ENCODE assay signal across 25 mouse cellular contexts in the genomic region with DNA sequence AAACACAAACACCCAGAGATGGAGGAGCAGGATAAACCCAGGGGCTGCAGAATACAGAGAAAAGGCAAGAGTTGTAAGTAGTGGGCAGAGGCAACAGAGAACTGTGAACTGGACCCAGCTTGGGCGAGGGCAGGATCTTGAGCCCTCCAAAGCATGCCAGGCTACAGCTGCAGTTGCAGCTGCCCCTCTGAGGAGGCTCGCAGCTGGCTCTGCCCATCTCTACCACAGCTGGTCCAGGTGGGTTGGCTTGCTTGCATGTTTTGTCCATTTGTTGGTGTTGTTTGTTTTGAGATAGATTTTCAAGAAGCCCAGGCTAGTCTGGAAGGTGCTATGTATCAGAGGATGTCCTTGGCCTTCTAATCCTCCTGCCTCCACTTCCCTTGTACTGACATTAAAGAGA. TPM values are rescaled to one million over a fixed set of nuclear protein-coding genes. Genes with fewer than 3 reads are reported as not detected.
DNase-seq lines count a peak whose midpoint lies in the region; ATAC-seq lines count a peak whose summit lies in the region.
"Had no signal": no experiment of that assay in that cellular context is flagged by ENCODE, and none has a peak within 500 bp of the region (broad histone marks: within the 10 kb centered on the region; RNA-seq: fewer than 3 reads in every experiment).

No protein-coding gene starts in this region.

- no peak for ATAC-seq in forebrain, embryonic 12.5 days (ENCODE audit: low FRiP score)
- ATAC-seq in forebrain, embryonic 11.5 days (replicated peaks; ENCODE audit: low FRiP score) = no peak
- ATAC-seq in kidney, embryonic 16.5 days (ENCODE audit: low FRiP score, low TSS enrichment) = no peak
- ATAC-seq in embryonic facial prominence, embryonic 12.5 days (ENCODE audit: insufficient number of reproducible peaks, insufficient read depth, low FRiP score, low TSS enrichment) = no peak
- ATAC-seq in erythroid progenitor cell, adult 5-6 weeks (replicated peaks; ENCODE audit: low FRiP score, poor library complexity, severe bottlenecking) = no peak
- ATAC-seq in megakaryocyte, adult 5-6 weeks (ENCODE audit: poor library complexity, severe bottlenecking) = no peak

- peaks cover 58% of the 10 kb centered on the region for H3K27me3 ChIP-seq in forebrain, embryonic 12.5 days
- no peaks in the 10 kb centered on the region for H3K27me3 ChIP-seq in forebrain, embryonic 11.5 days (ENCODE audit: control insufficient read depth, insufficient read depth, low read length)
- H3K27me3 ChIP-seq in kidney, embryonic 16.5 days (ENCODE audit: insufficient read depth, low read length) = 0 out of 2 replicates have a peak, but pooled peaks cover 9% of the 10 kb centered on the region
- no peaks in the 10 kb centered on the region for H3K27me3 ChIP-seq in embryonic facial prominence, embryonic 12.5 days
- H3K27me3 ChIP-seq: hindbrain, embryonic 15.5 days had no signal

- H3K4me3 ChIP-seq in forebrain, embryonic 12.5 days (replicated peaks) = no peak overlapping the region
- H3K4me3 ChIP-seq in forebrain, embryonic 11.5 days (ENCODE audit: low read depth, low read length) = no peak overlapping the region
- no peak overlapping the region for H3K4me3 ChIP-seq in kidney, embryonic 16.5 days (ENCODE audit: low read length)
- no peak overlapping the region for H3K4me3 ChIP-seq in embryonic facial prominence, embryonic 12.5 days
- H3K4me3 ChIP-seq: embryonic facial prominence, embryonic 13.5 days; heart, embryonic 13.5 days; hindbrain, embryonic 15.5 days; liver, embryonic 15.5 days; midbrain, embryonic 13.5 days had no signal

- H3K36me3 ChIP-seq in forebrain, embryonic 12.5 days (replicated peaks) = no peaks in the 10 kb centered on the region
- H3K36me3 ChIP-seq in forebrain, embryonic 11.5 days (ENCODE audit: control insufficient read depth, insufficient read depth, low read length) = no peaks in the 10 kb centered on the region
- H3K36me3 ChIP-seq in kidney, embryonic 16.5 days (ENCODE audit: insufficient read depth, low read length) = no peaks in the 10 kb centered on the region
- no peaks in the 10 kb centered on the region for H3K36me3 ChIP-seq in embryonic facial prominence, embryonic 12.5 days
- H3K36me3 ChIP-seq: embryonic facial prominence, embryonic 13.5 days; heart, embryonic 13.5 days; hindbrain, embryonic 15.5 days; liver, embryonic 15.5 days; midbrain, embryonic 13.5 days had no signal

- no peak overlapping the region for H3K9ac ChIP-seq in forebrain, embryonic 12.5 days
- H3K9ac ChIP-seq in forebrain, embryonic 11.5 days (ENCODE audit: low read length) = no peak overlapping the region
- H3K9ac ChIP-seq in kidney, embryonic 16.5 days (replicated peaks; ENCODE audit: low read length) = no peak overlapping the region
- H3K9ac ChIP-seq in embryonic facial prominence, embryonic 12.5 days = no peak overlapping the region
- H3K9ac ChIP-seq: heart, embryonic 13.5 days; hindbrain, embryonic 15.5 days; liver, embryonic 15.5 days; lung, embryonic 14.5 days; midbrain, embryonic 13.5 days had no signal

- no peak overlapping the region for H3K4me2 ChIP-seq in forebrain, embryonic 12.5 days
- no peak overlapping the region for H3K4me2 ChIP-seq in forebrain, embryonic 11.5 days (ENCODE audit: low read depth, low read length, severe bottlenecking)
- no peak overlapping the region for H3K4me2 ChIP-seq in kidney, embryonic 16.5 days (replicated peaks; ENCODE audit: low read depth, low read length)
- H3K4me2 ChIP-seq in embryonic facial prominence, embryonic 12.5 days (replicated peaks) = no peak overlapping the region
- H3K4me2 ChIP-seq: embryonic facial prominence, embryonic 13.5 days; heart, embryonic 13.5 days; hindbrain, embryonic 15.5 days; liver, embryonic 15.5 days; lung, embryonic 14.5 days; midbrain, embryonic 13.5 days had no signal

- DNase-seq in forebrain, embryonic 11.5 days (ENCODE audit: low spot score) = no peak
- no peak for DNase-seq in kidney, postnatal 14 days
- DNase-seq: adrenal gland, adult 8-10 months; cerebellum, adult 8-10 months; cerebellum, postnatal 25 days; gastrocnemius, postnatal 36 days; heart, adult 18-20 months; heart, postnatal 10 days; kidney, adult 9 months; kidney, postnatal 4 days; left cerebral cortex, postnatal 4 days; lung, embryonic 14.5 days; lung, postnatal 14 days; thymus, adult 2 months; thymus, postnatal 36 days had no signal

- peaks cover 41% of the 10 kb centered on the region for H3K4me1 ChIP-seq in forebrain, embryonic 12.5 days
- H3K4me1 ChIP-seq in forebrain, embryonic 11.5 days (replicated peaks; ENCODE audit: control insufficient read depth, insufficient read depth, low read length) = peaks cover 5% of the 10 kb centered on the region; the same call in 1 of the 2 replicates
- H3K4me1 ChIP-seq in kidney, embryonic 16.5 days (ENCODE audit: insufficient read depth, low read length) = peaks cover 42% of the 10 kb centered on the region
- H3K4me1 ChIP-seq in embryonic facial prominence, embryonic 12.5 days = peaks cover 40% of the 10 kb centered on the region

- peak overlapping the region; percentile 14; the same call in 1 of the 2 replicates for H3K27ac ChIP-seq in forebrain, embryonic 12.5 days
- no peak overlapping the region for H3K27ac ChIP-seq in forebrain, embryonic 11.5 days (ENCODE audit: low read depth, low read length)
- peak overlapping the region; percentile 48; the same call in 1 of the 2 replicates for H3K27ac ChIP-seq in kidney, embryonic 16.5 days (ENCODE audit: low read length)
- H3K27ac ChIP-seq in embryonic facial prominence, embryonic 12.5 days = 0 out of 2 replicates have a peak overlapping the region, but pooled peaks have one; percentile 36
- H3K27ac ChIP-seq: heart, embryonic 13.5 days; hindbrain, embryonic 15.5 days; liver, embryonic 15.5 days had no signal

- no peaks in the 10 kb centered on the region for H3K9me3 ChIP-seq in forebrain, embryonic 12.5 days
- H3K9me3 ChIP-seq in forebrain, embryonic 11.5 days (ENCODE audit: control insufficient read depth, low read length) = no peaks in the 10 kb centered on the region; the same call in 1 of the 2 replicates
- H3K9me3 ChIP-seq in kidney, embryonic 16.5 days (ENCODE audit: low read length) = no peaks in the 10 kb centered on the region
- H3K9me3 ChIP-seq in embryonic facial prominence, embryonic 12.5 days = no peaks in the 10 kb centered on the region
- H3K9me3 ChIP-seq: embryonic facial prominence, embryonic 13.5 days; heart, embryonic 13.5 days; hindbrain, embryonic 15.5 days; liver, embryonic 15.5 days; midbrain, embryonic 13.5 days had no signal

- 83% methylated on average over 2 of the region's 2 CpGs for WGBS in forebrain, embryonic 12.5 days
- 85% methylated on average over 2 of the region's 2 CpGs for WGBS in forebrain, embryonic 11.5 days
- WGBS in kidney, embryonic 16.5 days = 96% methylated on average over 2 of the region's 2 CpGs
- WGBS in embryonic facial prominence, embryonic 12.5 days = 76% methylated on average over 2 of the region's 2 CpGs

RNA-seq across cellular contexts. Expression of a gene that starts 56.0 kb away (rescaled TPM):
- polyA plus RNA-seq in forebrain, embryonic 12.5 days (2016; fragmentation: Nextera tagmentation; extraction: Ambion mirVana) = 5.0 and 6.5 TPM in 2 replicates
- 6.6 and 7.7 TPM in 2 replicates for polyA plus RNA-seq in forebrain, embryonic 11.5 days (2014; fragmentation: Nextera tagmentation; extraction: Ambion mirVana)
- polyA plus RNA-seq in kidney, embryonic 16.5 days (2015; fragmentation: Nextera tagmentation; extraction: Ambion mirVana) = 4.1 and 4.8 TPM in 2 replicates
- polyA plus RNA-seq in embryonic facial prominence, embryonic 12.5 days (2016; fragmentation: Nextera tagmentation; extraction: Ambion mirVana) = 11.5 and 11.8 TPM in 2 replicates
- total RNA-seq in erythroid progenitor cell, adult 5-6 weeks (2015; ENCODE audit: low replicate concordance) = 13.4 and 14.1 TPM in 2 replicates
- 6.8 and 9.2 TPM in 2 replicates for total RNA-seq in erythroid progenitor cell, adult 5-6 weeks (2017; ENCODE audit: low replicate concordance)
- 12.3 and 12.5 TPM in 2 replicates for total RNA-seq in megakaryocyte, adult 5-6 weeks (2015)
- 7.6 and 10.9 TPM in 2 replicates for total RNA-seq in megakaryocyte, adult 5-6 weeks (2017)
